Mouse (Mus musculus): ENCODE measurements at regions not wholly inside any gene's neighbourhood (a gene's known extent, or its start where the extent isn't known, plus 50 kb on each side); places are given as distances from the start of the nearest gene placed in this dataset.

- TF ChIP-seq CTCF (conservative IDR thresholded peaks at IDR 0.05; ENCODE audit: low read length) (no peak), NANOG (IDR thresholded peaks at IDR 0.05; ENCODE audit: borderline replicate concordance, low read length) (no peak), POU5F1 (IDR thresholded peaks at IDR 0.05; ENCODE audit: borderline replicate concordance, low read length) (no peak)
Observed at GRCm38 (mm10) chr14:96733211-96733610, 214.3 kb upstream of the Klhl1 start.

All from E14TG2a.4 (cell line).